Mouse (Mus musculus): ENCODE results near the gene Slc4a8.

GRCm38 (mm10) chr15:100718572-100718971, 43.0 kb upstream of the Slc4a8 start:
- no peak for TF ChIP-seq POLR2A (IDR thresholded peaks at IDR 0.05; ENCODE audit: insufficient read length, low read depth)
- no peak for TF ChIP-seq MYOG (IDR thresholded peaks at IDR 0.05; ENCODE audit: control insufficient read depth in 1 of 3, insufficient read depth in 1 of 3, insufficient read length in 2 of 3, low read depth in 2 of 3)
- TF ChIP-seq TCF12 (IDR thresholded peaks at IDR 0.05; ENCODE audit: insufficient read depth, poor library complexity, severe bottlenecking): no peak
- TF ChIP-seq MYOD1 (IDR thresholded peaks at IDR 0.05; ENCODE audit: control insufficient read depth in 1 of 3, insufficient read length in 2 of 3, low read depth in 2 of 3): no peak
- no peak for TF ChIP-seq SRF (IDR thresholded peaks at IDR 0.05; ENCODE audit: control insufficient read depth, insufficient read length, low read depth)
- no peak for TF ChIP-seq E2F4 (IDR thresholded peaks at IDR 0.05; ENCODE audit: insufficient read depth)
- TF ChIP-seq USF1 (IDR thresholded peaks at IDR 0.05; ENCODE audit: low read depth): no peak
- TF ChIP-seq MAX (IDR thresholded peaks at IDR 0.05; ENCODE audit: low read depth): no peak
- TF ChIP-seq CEBPB (IDR thresholded peaks at IDR 0.05; ENCODE audit: insufficient read depth, poor library complexity, severe bottlenecking): no peak
- TF ChIP-seq TCF3 (IDR thresholded peaks at IDR 0.05; ENCODE audit: insufficient read length, low read depth): no peak
